Mouse (Mus musculus): ENCODE measurements at regions not wholly inside any gene's neighbourhood (a gene's known extent, or its start where the extent isn't known, plus 50 kb on each side); places are given as distances from the start of the nearest gene placed in this dataset.
A peak's percentile ranks its signal among the peaks of the same experiment; 100 is the strongest.

DNA sequence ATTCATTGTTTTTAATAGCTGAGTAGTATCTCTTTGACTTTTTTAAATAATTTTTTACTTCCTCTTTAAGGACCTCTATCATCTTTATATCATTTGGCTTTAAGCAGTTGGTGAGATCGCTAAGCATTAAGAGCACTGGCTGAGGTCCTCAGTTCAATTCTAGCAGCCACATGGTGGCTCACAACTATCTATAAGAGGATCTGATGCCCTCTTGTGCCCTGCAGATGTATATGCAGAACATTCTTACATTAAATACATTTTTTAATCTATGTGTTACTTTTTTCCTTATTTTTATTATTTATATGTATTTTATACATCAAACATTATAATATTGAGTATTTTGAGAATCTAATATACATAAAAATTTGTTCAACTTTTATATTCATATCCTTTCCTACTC, 119.3 kb downstream of the Efhb start:
- no peaks in the 10 kb centered on the region for H3K4me1 ChIP-seq (ENCODE audit: control insufficient read depth, insufficient read depth, low read length)
- no peaks in the 10 kb centered on the region for H3K9me3 ChIP-seq (ENCODE audit: control insufficient read depth, low read length)
- H3K36me3 ChIP-seq (ENCODE audit: control insufficient read depth, insufficient read depth, low read length) = no peaks in the 10 kb centered on the region
- H3K4me2 ChIP-seq (ENCODE audit: low read depth, low read length) = no peak overlapping the region
- H3K9ac ChIP-seq (ENCODE audit: low read depth, low read length) = no peak overlapping the region
- ATAC-seq (ENCODE audit: low read depth) = no peak
- H3K27me3 ChIP-seq (replicated peaks; ENCODE audit: control insufficient read depth, insufficient read depth, low read length) = no peaks in the 10 kb centered on the region
- no peak overlapping the region for H3K27ac ChIP-seq (replicated peaks; ENCODE audit: low read depth, low read length)
- DNase-seq (ENCODE audit: low spot score) = peak; percentile 2
- 60% methylated on average over 1 of the region's 1 CpGs for WGBS
- H3K4me3 ChIP-seq (ENCODE audit: low read depth, low read length) = no peak overlapping the region

- Histone ChIP-seq H3K4me3 (ENCODE audit: low read depth, low read length) (no peak overlapping the region), H3K4me2 (ENCODE audit: low read depth, low read length) (no peak overlapping the region), H3K4me1 (ENCODE audit: control insufficient read depth, insufficient read depth, low read length) (no peaks in the 10 kb centered on the region), H3K9ac (ENCODE audit: low read depth, low read length) (no peak overlapping the region), H3K36me3 (ENCODE audit: control insufficient read depth, insufficient read depth, low read length) (no peaks in the 10 kb centered on the region), H3K27me3 (replicated peaks; ENCODE audit: control insufficient read depth, insufficient read depth, low read length) (no peaks in the 10 kb centered on the region), H3K9me3 (ENCODE audit: control insufficient read depth, low read length) (no peaks in the 10 kb centered on the region), H3K27ac (replicated peaks; ENCODE audit: low read depth, low read length) (no peak overlapping the region)
- WGBS = 71% methylated on average over 1 of the region's 1 CpGs
- DNase-seq (ENCODE audit: low spot score) = no peak
- no peak for ATAC-seq (ENCODE audit: low read depth)
Observed at GRCm38 (mm10) chr17:53323016-53323415, 140.1 kb downstream of the Efhb start.
